Mouse (Mus musculus): ENCODE data around the gene Mbtps2. TPM values are rescaled to one million over a fixed set of nuclear protein-coding genes. Genes with fewer than 3 reads are reported as not detected.

Gene Mbtps2
- polyA plus RNA-seq, 1 experiment from 2014 or later, result 4.5 TPM

- H3K36me3 ChIP-seq (replicated peaks; ENCODE audit: insufficient read depth, low read length), result no peaks in the 10 kb centered on the region
- no peaks in the 10 kb centered on the region for H3K27me3 ChIP-seq (ENCODE audit: insufficient read depth, low read length)
- H3K9me3 ChIP-seq (ENCODE audit: low read length), result no peaks in the 10 kb centered on the region
- no peak overlapping the region for H3K27ac ChIP-seq (ENCODE audit: low read depth)
- TF ChIP-seq EP300 (IDR thresholded peaks at IDR 0.05; ENCODE audit: low read depth), result no peak
- peak; percentile 61 for TF ChIP-seq CTCF (IDR thresholded peaks at IDR 0.05; ENCODE audit: low read depth)
- no peaks in the 10 kb centered on the region for H3K4me1 ChIP-seq (ENCODE audit: insufficient read depth)
- WGBS (ENCODE audit: insufficient replicate concordance), result 31% methylated on average over 2 of the region's 2 CpGs
- H3K4me3 ChIP-seq (ENCODE audit: low read depth, low read length), result no peak overlapping the region
- no peak overlapping the region for H3K4me2 ChIP-seq (ENCODE audit: low read depth, low read length)
- ATAC-seq (no peak), DNase-seq (peak; percentile 13)
- H3K9ac ChIP-seq (replicated peaks), result no peak overlapping the region
Measured at GRCm38 (mm10) chrX:157486765-157487164, 111.8 kb downstream of the Mbtps2 start.

Other genes with a start within 250 kb of the Mbtps2 start
- not detected in 2 replicates for gene Phex, start 183.4 kb downstream of the Mbtps2 start, polyA plus RNA-seq (2015; fragmentation: Nextera tagmentation; extraction: Ambion mirVana)
- 17.9 and 18.3 TPM in 2 replicates for gene Sms, start 106.4 kb downstream of the Mbtps2 start, polyA plus RNA-seq (2015; fragmentation: Nextera tagmentation; extraction: Ambion mirVana)
- gene Yy2, start 29.7 kb downstream of the Mbtps2 start, polyA plus RNA-seq (2015; fragmentation: Nextera tagmentation; extraction: Ambion mirVana), result 0.62 and 0.75 TPM in 2 replicates
- gene Smpx, start 100.2 kb upstream of the Mbtps2 start, polyA plus RNA-seq (2015; fragmentation: Nextera tagmentation; extraction: Ambion mirVana), result 0.36 and 6.8 TPM in 2 replicates
- not detected in 2 replicates for gene Klhl34, start 219.7 kb upstream of the Mbtps2 start, polyA plus RNA-seq (2015; fragmentation: Nextera tagmentation; extraction: Ambion mirVana)

Data from liver, postnatal 0 days (tissue).